Mouse (Mus musculus) kidney, embryonic 14.5 days (tissue): ENCODE data around the gene Ppm1l. TPM values are rescaled to one million over a fixed set of nuclear protein-coding genes. Genes with fewer than 3 reads are reported as not detected.
"Not testable (repeated sequence)": the region's sequence is repeated elsewhere in the genome, so short reads cannot be mapped to it uniquely, and the experiment has no call there.

ENCODE experiments used
- ATAC-seq: fragments of 200-750 bp; cut with Nextera tagmentation; 2 replicates; pipeline ENCODE4 v1.8.0; 2017; ENCODE audit warnings: moderate number of reproducible peaks, mild to moderate bottlenecking, moderate TSS enrichment, moderate library complexity; ENCODE audit not compliant: low FRiP score, low TSS enrichment
- H3K27ac ChIP-seq: fragments of 300-500 bp; sonication (generic); 2 replicates; pipeline ENCODE4 v1.5.1; 2014; ENCODE audit warnings: low read depth, mild to moderate bottlenecking, low read length, moderate library complexity, mixed read lengths
- H3K27me3 ChIP-seq: fragments of 300-500 bp; sonication (generic); 2 replicates; pipeline ENCODE4 v1.6.1; 2014; ENCODE audit warnings: mild to moderate bottlenecking, low read length; ENCODE audit not compliant: control insufficient read depth, insufficient read depth
- H3K36me3 ChIP-seq: fragments of 300-500 bp; sonication (generic); 2 replicates; pipeline ENCODE4 v1.6.1; 2014; ENCODE audit warnings: low read length, mixed read lengths; ENCODE audit not compliant: control insufficient read depth, insufficient read depth
- H3K4me1 ChIP-seq: fragments of 300-500 bp; sonication (generic); 2 replicates; pipeline ENCODE4 v1.6.1; 2014; ENCODE audit warnings: low read length, mixed read lengths; ENCODE audit not compliant: control insufficient read depth, insufficient read depth
- H3K4me2 ChIP-seq: fragments of 300-500 bp; sonication (generic); replicated peaks from 2 replicates; pipeline ENCODE4 v1.6.1; 2014; ENCODE audit warnings: low read depth, mild to moderate bottlenecking, low read length
- H3K4me3 ChIP-seq: fragments of 300-500 bp; sonication (generic); 2 replicates; pipeline ENCODE4 v1.5.1; 2014; ENCODE audit warnings: mild to moderate bottlenecking, low read length
- H3K9ac ChIP-seq: fragments of 300-500 bp; sonication (generic); 2 replicates; pipeline ENCODE4 v1.6.1; 2014; ENCODE audit warnings: low read depth, mild to moderate bottlenecking, low read length, moderate library complexity
- H3K9me3 ChIP-seq: fragments of 300-500 bp; sonication (generic); 2 replicates; pipeline ENCODE4 v1.6.1; 2016; ENCODE audit warnings: low read length; ENCODE audit not compliant: control insufficient read depth
- WGBS: fragments of 180-500 bp; shearing (Covaris S2); extraction: QIAGEN DNeasy Blood & Tissue Kit; methylation state at CpG from one replicate; pipeline ENCODE4 v1.1.7; 2014; 5-methylcytosine and 5-hydroxymethylcytosine counted together
- polyA plus RNA-seq: library from polyadenylated mRNA; unstranded; fragments of >200 nt; fragmentation: Nextera tagmentation; extraction: Ambion mirVana; gene quantifications from 2 replicates; pipeline ENCODE4 v1.2.1, GENCODE M21; 2014

Gene Ppm1l
- polyA plus RNA-seq, 1 experiment from 2014 or later: 6.7 TPM

- no peaks in the 10 kb centered on the region for H3K27me3 ChIP-seq
- H3K4me2 ChIP-seq: no peak overlapping the region
- no peak overlapping the region for H3K4me3 ChIP-seq
- H3K9ac ChIP-seq: no peak overlapping the region
- WGBS: 58% methylated on average over 6 of the region's 6 CpGs
- no peak overlapping the region for H3K27ac ChIP-seq
- H3K36me3 ChIP-seq: no peaks in the 10 kb centered on the region
- ATAC-seq: no peak
- H3K9me3 ChIP-seq: no peaks in the 10 kb centered on the region
- H3K4me1 ChIP-seq: 0 out of 2 replicates have a peak, but pooled peaks cover 11% of the 10 kb centered on the region
Observed at GRCm38 (mm10) chr3:69559316-69559974, 242.8 kb downstream of the Ppm1l start.

DNA sequence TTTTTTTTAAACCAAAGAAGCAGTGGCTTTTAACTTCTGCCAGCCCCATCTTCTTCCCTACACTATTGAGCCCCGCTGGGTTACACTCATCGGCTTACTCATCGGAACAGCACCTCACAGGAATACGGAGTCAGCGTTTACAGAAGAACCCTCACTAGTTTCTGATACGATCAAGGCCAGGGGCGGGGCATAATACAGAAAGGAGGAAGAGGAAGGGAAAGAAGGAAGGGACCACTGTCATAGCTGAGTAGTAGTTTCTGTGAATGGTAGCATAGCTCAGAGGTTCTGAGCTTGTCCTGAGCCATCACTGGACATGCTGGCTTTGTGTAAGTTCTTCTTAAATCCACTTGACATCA lies 243.3 kb downstream of the Ppm1l start:
- no peak overlapping the region for H3K27ac ChIP-seq
- 82% methylated on average over 7 of the region's 7 CpGs for WGBS

DNA sequence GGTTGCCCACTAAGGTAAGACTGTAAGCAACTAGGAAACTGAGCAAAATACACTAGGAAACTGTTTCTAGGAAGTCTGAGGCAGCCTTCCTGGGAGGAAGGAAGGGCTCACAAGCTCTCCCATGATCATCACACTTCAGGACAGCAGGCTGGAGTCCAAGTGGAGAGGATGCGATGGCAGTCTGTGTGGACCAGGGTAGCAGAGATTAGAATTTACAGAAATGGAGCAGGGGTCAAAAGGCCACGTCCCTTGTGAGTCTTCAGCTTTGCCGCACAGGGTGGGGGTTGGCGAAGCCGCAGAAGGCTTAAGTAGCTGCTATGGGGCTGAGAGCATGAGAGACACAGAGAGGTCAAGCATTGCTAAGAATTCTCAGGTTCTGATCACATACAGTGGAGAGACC lies 245.0 kb downstream of the Ppm1l start:
- no peak overlapping the region for H3K4me3 ChIP-seq
- H3K27me3 ChIP-seq: no peaks in the 10 kb centered on the region
- no peak overlapping the region for H3K4me2 ChIP-seq
- 82% methylated on average over 5 of the region's 5 CpGs for WGBS
- H3K9me3 ChIP-seq: no peaks in the 10 kb centered on the region
- H3K36me3 ChIP-seq: no peaks in the 10 kb centered on the region
- 0 out of 2 replicates have a peak, but pooled peaks cover 7% of the 10 kb centered on the region for H3K4me1 ChIP-seq
- no peak overlapping the region for H3K9ac ChIP-seq
- no peak for ATAC-seq
- no peak overlapping the region for H3K27ac ChIP-seq

More for the DNA sequence above, 243.3 kb downstream of the Ppm1l start:
- no peak overlapping the region for H3K4me3 ChIP-seq
- ATAC-seq: no peak
- no peak overlapping the region for H3K4me2 ChIP-seq
- no peaks in the 10 kb centered on the region for H3K9me3 ChIP-seq
- no peak overlapping the region for H3K9ac ChIP-seq
- H3K27me3 ChIP-seq: no peaks in the 10 kb centered on the region
- no peaks in the 10 kb centered on the region for H3K36me3 ChIP-seq
- 0 out of 2 replicates have a peak, but pooled peaks cover 11% of the 10 kb centered on the region for H3K4me1 ChIP-seq

DNA sequence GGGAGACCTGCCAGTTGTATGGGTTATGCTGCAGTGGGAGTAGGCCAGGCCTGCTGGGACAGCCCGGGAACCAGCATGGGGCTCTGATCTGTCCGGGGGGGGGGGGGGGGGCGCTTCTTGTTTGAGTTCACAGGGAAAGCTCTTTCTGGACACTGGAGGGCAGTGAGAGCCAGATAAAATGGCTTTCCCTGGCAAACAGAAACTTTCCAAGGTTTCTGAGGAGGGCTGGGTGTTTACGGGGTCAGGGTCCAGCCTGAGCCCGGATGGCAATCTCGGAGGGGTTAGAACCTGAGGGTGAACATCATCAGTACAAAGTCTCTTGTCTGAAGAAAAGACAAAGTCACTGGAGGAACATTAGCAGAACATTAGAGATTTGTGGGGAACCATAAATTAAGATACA lies 246.7 kb downstream of the Ppm1l start:
- H3K4me3 ChIP-seq: no peak overlapping the region
- no peak overlapping the region for H3K9ac ChIP-seq
- no peaks in the 10 kb centered on the region for H3K36me3 ChIP-seq
- no peak for ATAC-seq
- no peak overlapping the region for H3K4me2 ChIP-seq
- 85% methylated on average over 5 of the region's 6 CpGs for WGBS
- H3K27me3 ChIP-seq: no peaks in the 10 kb centered on the region
- no peaks in the 10 kb centered on the region for H3K9me3 ChIP-seq
- no peak overlapping the region for H3K27ac ChIP-seq
- H3K4me1 ChIP-seq: 0 out of 2 replicates have a peak, but pooled peaks cover 7% of the 10 kb centered on the region

GRCm38 (mm10) chr3:69565586-69565985 lies 248.9 kb downstream of the Ppm1l start:
- H3K27ac ChIP-seq, H3K27me3 ChIP-seq, H3K9ac ChIP-seq, ATAC-seq, H3K4me2 ChIP-seq, H3K9me3 ChIP-seq, H3K4me1 ChIP-seq, H3K4me3 ChIP-seq, H3K36me3 ChIP-seq: not testable (repeated sequence)
- 96% methylated on average over 1 of the region's 1 CpGs for WGBS

DNA sequence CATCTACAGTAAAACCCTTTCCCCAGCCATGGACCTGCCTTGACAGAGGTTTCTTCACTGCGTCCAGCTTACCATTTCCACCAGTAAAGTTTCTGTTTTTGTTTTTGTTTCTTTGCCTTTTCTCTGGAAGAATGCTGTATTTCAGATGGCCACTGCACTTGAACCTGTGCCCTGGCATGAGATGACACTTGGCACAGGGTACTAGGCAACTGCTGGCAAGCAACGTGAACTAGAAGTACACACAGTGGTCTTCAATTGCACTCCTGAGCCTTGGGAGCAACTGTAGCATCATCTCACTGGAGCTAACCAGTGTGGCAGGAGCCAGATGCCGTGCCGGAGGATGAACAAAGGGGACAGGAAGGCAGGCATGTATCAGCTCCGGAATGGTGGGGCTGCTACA lies 255.9 kb downstream of the Ppm1l start:
- H3K4me3 ChIP-seq: no peak overlapping the region
- H3K4me2 ChIP-seq: no peak overlapping the region
- H3K9me3 ChIP-seq: no peaks in the 10 kb centered on the region
- no peak for ATAC-seq
- H3K27ac ChIP-seq: no peak overlapping the region
- no peaks in the 10 kb centered on the region for H3K4me1 ChIP-seq
- H3K36me3 ChIP-seq: peaks cover 13% of the 10 kb centered on the region; the same call in 1 of the 2 replicates
- H3K9ac ChIP-seq: no peak overlapping the region
- WGBS: 88% methylated on average over 5 of the region's 5 CpGs
- no peaks in the 10 kb centered on the region for H3K27me3 ChIP-seq

DNA sequence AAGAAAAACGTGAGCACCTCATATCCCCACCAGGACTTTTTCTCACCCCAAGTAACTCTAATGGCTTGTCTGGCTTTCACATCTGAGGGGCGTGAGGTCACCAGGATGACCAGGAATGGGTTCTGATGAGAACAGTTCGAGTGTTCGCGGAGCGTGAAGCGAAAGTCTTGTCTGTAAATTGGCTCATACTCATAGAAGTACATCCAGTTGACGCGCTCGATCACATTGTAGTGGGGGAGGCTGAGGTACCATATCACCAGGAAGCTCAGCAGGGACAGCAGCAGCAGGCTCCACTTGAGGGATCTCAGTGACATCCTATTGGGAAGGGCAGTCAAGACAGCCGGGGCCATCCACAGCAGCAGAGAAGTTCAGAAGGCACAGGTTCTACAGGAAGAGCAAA lies 258.9 kb downstream of the Ppm1l start:
- Histone ChIP-seq H3K4me2 (no peak overlapping the region), H3K36me3 (peaks cover 13% of the 10 kb centered on the region; the same call in 1 of the 2 replicates), H3K27ac (no peak overlapping the region), H3K4me3 (no peak overlapping the region), H3K4me1 (no peaks in the 10 kb centered on the region), H3K9ac (no peak overlapping the region), H3K27me3 (no peaks in the 10 kb centered on the region), H3K9me3 (no peaks in the 10 kb centered on the region)
- WGBS: 94% methylated on average over 11 of the region's 11 CpGs
- ATAC-seq: no peak

- no peak overlapping the region for H3K9ac ChIP-seq
- no peak for ATAC-seq
- H3K4me1 ChIP-seq: no peaks in the 10 kb centered on the region
- H3K27ac ChIP-seq: no peak overlapping the region
- WGBS: 84% methylated on average over 3 of the region's 3 CpGs
- no peak overlapping the region for H3K4me2 ChIP-seq
- no peaks in the 10 kb centered on the region for H3K9me3 ChIP-seq
- no peak overlapping the region for H3K4me3 ChIP-seq
- peaks cover 13% of the 10 kb centered on the region; the same call in 1 of the 2 replicates for H3K36me3 ChIP-seq
- no peaks in the 10 kb centered on the region for H3K27me3 ChIP-seq
Observed at GRCm38 (mm10) chr3:69576715-69577114, 260.1 kb downstream of the Ppm1l start.

DNA sequence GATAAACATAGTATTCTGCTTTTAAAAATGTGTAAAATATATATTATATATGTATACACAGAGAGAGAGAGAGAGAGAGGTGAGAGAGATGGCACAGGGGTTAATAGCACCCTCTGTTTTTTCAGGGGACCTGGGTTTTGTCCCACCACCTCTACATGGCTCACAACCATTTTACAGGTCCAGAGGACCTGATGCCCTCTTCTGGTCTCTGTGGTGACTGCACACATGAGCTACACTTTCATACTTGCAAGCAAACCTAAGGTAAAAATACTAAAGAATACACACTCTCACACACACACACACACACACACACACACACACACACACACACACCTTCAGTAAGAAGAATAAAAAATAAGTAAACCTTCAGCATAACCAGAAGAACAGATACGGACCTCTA lies 262.1 kb downstream of the Ppm1l start:
- 96% methylated on average over 1 of the region's 1 CpGs for WGBS

More for the DNA sequence above, 262.1 kb downstream of the Ppm1l start:
- no peak overlapping the region for H3K4me3 ChIP-seq
- H3K27me3 ChIP-seq: no peaks in the 10 kb centered on the region
- no peaks in the 10 kb centered on the region for H3K9me3 ChIP-seq
- H3K9ac ChIP-seq: no peak overlapping the region
- no peak overlapping the region for H3K4me2 ChIP-seq
- peaks cover 13% of the 10 kb centered on the region; the same call in 1 of the 2 replicates for H3K36me3 ChIP-seq
- no peaks in the 10 kb centered on the region for H3K4me1 ChIP-seq
- ATAC-seq: no peak
- no peak overlapping the region for H3K27ac ChIP-seq
